Mouse (Mus musculus) testis, adult 2 months (tissue): ENCODE results near the gene Gm49673.
"Not testable (repeated sequence)": the region's sequence is repeated elsewhere in the genome, so short reads cannot be mapped to it uniquely, and the experiment has no call there.

Experiments used
- CTCF ChIP-seq: fragments of 200-500 bp; IDR thresholded peaks from 2 replicates; pipeline ENCODE4 v1.5.1; 2012; ENCODE audit warnings: low read depth, mild to moderate bottlenecking, inconsistent platforms, low read length, moderate library complexity; ENCODE audit not compliant: control insufficient read depth, insufficient read depth, insufficient replicate concordance
- POLR2A ChIP-seq: fragments of 200-500 bp; IDR thresholded peaks from 2 replicates; pipeline ENCODE4 v1.6.1; 2012; ENCODE audit warnings: low read depth, mild to moderate bottlenecking, inconsistent platforms, low read length, moderate library complexity; ENCODE audit not compliant: control insufficient read depth

GRCm38 (mm10) chr17:8116378-8116777, 31.2 kb downstream of the Gm49673 start:
- TF ChIP-seq CTCF, POLR2A: not testable (repeated sequence)
